Mouse (Mus musculus) CH12.LX (cell line): ENCODE results near the gene Ccdc146. TPM values are rescaled to one million over a fixed set of nuclear protein-coding genes. Genes with fewer than 3 reads are reported as not detected.

ENCODE experiments used
- polyA plus RNA-seq: library from polyadenylated mRNA; unstranded; fragments of >175 nt; gene quantifications from 2 replicates; pipeline ENCODE4 v1.2.1, GENCODE M21; 2012; ENCODE audit warnings: low read depth; ENCODE audit not compliant: insufficient read length
- total RNA-seq, 2 experiments: library from RNA; depleted of rRNA; stranded (reverse); fragments of 300-350 nt in 1 of 2; fragments of >200 nt in 1 of 2; gene quantifications; 2 replicates each; pipeline ENCODE4 v1.2.3; 2012 to 2014

The Ccdc146 gene
- total and polyA plus RNA-seq, 3 experiments: 0.17 to 0.21 TPM; not detected in 1

Other genes starting within 250 kb of the Ccdc146 start
- gene Gsap, start 238.4 kb downstream of the Ccdc146 start, total RNA-seq (2012; rRNA removed): 1.2 and 1.7 TPM in 2 replicates
- gene Gsap, start 238.4 kb downstream of the Ccdc146 start, total RNA-seq (2014; rRNA removed): 3.5 and 3.8 TPM in 2 replicates
- gene Gsap, start 238.4 kb downstream of the Ccdc146 start, polyA plus RNA-seq: 2.2 and 3.2 TPM in 2 replicates
- 7.9 and 10.4 TPM in 2 replicates for gene Fgl2, start 52.0 kb downstream of the Ccdc146 start, total RNA-seq (2012; rRNA removed)
- 0.59 and 0.61 TPM in 2 replicates for gene Fgl2, start 52.0 kb downstream of the Ccdc146 start, total RNA-seq (2014; rRNA removed)
- 0.41 and 0.48 TPM in 2 replicates for gene Fgl2, start 52.0 kb downstream of the Ccdc146 start, polyA plus RNA-seq
- 16.0 and 16.1 TPM in 2 replicates for gene Fam185a, start 281 bp upstream of the Ccdc146 start, total RNA-seq (2012; rRNA removed)
- gene Fam185a, start 281 bp upstream of the Ccdc146 start, total RNA-seq (2014; rRNA removed): 30.6 and 32.1 TPM in 2 replicates
- gene Fam185a, start 281 bp upstream of the Ccdc146 start, polyA plus RNA-seq: 12.5 and 13.4 TPM in 2 replicates
- gene Lrrc17, start 118.9 kb upstream of the Ccdc146 start, total RNA-seq (2012; rRNA removed): not detected in 2 replicates
- not detected in 2 replicates for gene Lrrc17, start 118.9 kb upstream of the Ccdc146 start, total RNA-seq (2014; rRNA removed)
- not detected in 2 replicates for gene Lrrc17, start 118.9 kb upstream of the Ccdc146 start, polyA plus RNA-seq
- gene Fbxl13, start 221.0 kb upstream of the Ccdc146 start, total RNA-seq (2012; rRNA removed): 0.29 and 0.30 TPM in 2 replicates
- gene Fbxl13, start 221.0 kb upstream of the Ccdc146 start, total RNA-seq (2014; rRNA removed): 0.19 TPM in 1 of 2 replicates, not detected in the other
- 0.14 TPM in 1 of 2 replicates, not detected in the other for gene Fbxl13, start 221.0 kb upstream of the Ccdc146 start, polyA plus RNA-seq
- gene Armc10, start 221.1 kb upstream of the Ccdc146 start, total RNA-seq (2012; rRNA removed): 36.5 and 39.1 TPM in 2 replicates
- gene Armc10, start 221.1 kb upstream of the Ccdc146 start, total RNA-seq (2014; rRNA removed): 71.9 and 74.7 TPM in 2 replicates
- gene Armc10, start 221.1 kb upstream of the Ccdc146 start, polyA plus RNA-seq: 46.0 and 47.3 TPM in 2 replicates